Comparison of ENCODE assay signal across 13 mouse cellular contexts in the genomic region with DNA sequence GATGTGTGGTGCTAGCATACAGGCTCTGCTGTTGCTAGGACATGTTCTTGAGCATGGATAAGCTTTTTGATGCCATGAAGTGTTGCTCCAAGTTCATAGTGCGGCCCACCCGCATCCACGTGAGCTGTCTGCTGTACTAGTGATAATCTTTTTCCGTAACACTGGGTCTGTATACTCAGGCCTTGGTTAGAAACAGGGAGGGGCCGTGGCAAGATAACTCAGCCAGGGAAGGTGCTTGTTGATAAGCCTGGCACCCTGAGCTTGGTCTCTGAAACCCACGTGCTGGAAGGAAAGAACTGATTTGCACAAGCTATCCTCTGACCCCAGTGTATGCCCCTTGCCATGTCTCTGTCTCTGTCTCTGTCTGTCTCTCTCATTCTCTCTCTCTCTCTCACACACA. TPM values are rescaled to one million over a fixed set of nuclear protein-coding genes. Genes with fewer than 3 reads are reported as not detected.
DNase-seq lines count a peak whose midpoint lies in the region; ATAC-seq and TF ChIP-seq lines count a peak whose summit lies in the region.
"Had no signal": no experiment of that assay in that cellular context is flagged by ENCODE, and none has a peak within 500 bp of the region (broad histone marks: within the 10 kb centered on the region; RNA-seq: fewer than 3 reads in every experiment).

No protein-coding gene starts in this region.

- H3K4me3 ChIP-seq in hindbrain, embryonic 14.5 days (replicated peaks; ENCODE audit: low read length) = no peak overlapping the region
- no peak overlapping the region for H3K4me3 ChIP-seq in hindbrain, embryonic 16.5 days (ENCODE audit: low read length)
- H3K4me3 ChIP-seq in intestine, embryonic 14.5 days (ENCODE audit: low read depth, low read length) = no peak overlapping the region
- H3K4me3 ChIP-seq in hindbrain, postnatal 0 days (ENCODE audit: low read length) = no peak overlapping the region
- H3K4me3 ChIP-seq: limb, embryonic 15.5 days had no signal

- H3K27ac ChIP-seq in hindbrain, embryonic 14.5 days = peak overlapping the region; percentile 71
- H3K27ac ChIP-seq in hindbrain, embryonic 16.5 days (ENCODE audit: low read depth, low read length) = no peak overlapping the region
- H3K27ac ChIP-seq in intestine, embryonic 14.5 days (ENCODE audit: low read depth) = no peak overlapping the region
- H3K27ac ChIP-seq in hindbrain, postnatal 0 days = no peak overlapping the region
- H3K27ac ChIP-seq: limb, embryonic 15.5 days had no signal

- H3K4me1 ChIP-seq in hindbrain, embryonic 14.5 days (replicated peaks; ENCODE audit: control insufficient read depth, insufficient read depth, low read length) = 0 out of 2 replicates have a peak, but pooled peaks cover 8% of the 10 kb centered on the region
- H3K4me1 ChIP-seq in hindbrain, embryonic 16.5 days (ENCODE audit: control insufficient read depth, insufficient read depth, low read depth, low read length) = no peaks in the 10 kb centered on the region
- H3K4me1 ChIP-seq in intestine, embryonic 14.5 days (replicated peaks; ENCODE audit: control insufficient read depth, insufficient read depth, low read length) = no peaks in the 10 kb centered on the region
- H3K4me1 ChIP-seq in hindbrain, postnatal 0 days (ENCODE audit: insufficient read depth, low read length) = peaks cover 6% of the 10 kb centered on the region; the same call in 1 of the 2 replicates

- no peak for ATAC-seq in hindbrain, embryonic 14.5 days (ENCODE audit: low FRiP score)
- no peak for ATAC-seq in hindbrain, embryonic 16.5 days
- no peak; the same call in 1 of the 2 replicates for ATAC-seq in intestine, embryonic 14.5 days (replicated peaks; ENCODE audit: low FRiP score, low TSS enrichment, low read depth)
- ATAC-seq in megakaryocyte progenitor cell, adult 5-6 weeks (replicated peaks; ENCODE audit: poor library complexity) = peak; percentile 91
- no peak for ATAC-seq in hindbrain, postnatal 0 days
- ATAC-seq: forebrain, embryonic 14.5 days had no signal

- no peak for TF ChIP-seq CTCF in hindbrain, postnatal 0 days (IDR thresholded peaks at IDR 0.05; ENCODE audit: low read depth)

- no peak for DNase-seq in hindbrain, embryonic 14.5 days (ENCODE audit: low spot score)
- DNase-seq in c-Kit-positive CD71-positive TER-119-negative erythroid progenitor cells, embryonic 14.5 days (ENCODE audit: low read depth) = peak; percentile 82
- DNase-seq in intestine, embryonic 14.5 days (ENCODE audit: low spot score) = peak; percentile 54
- DNase-seq in left cerebral cortex, postnatal 25 days (ENCODE audit: low spot score in 2 of 2) = no peak
- no peak for DNase-seq in hindbrain, postnatal 0 days (ENCODE audit: low spot score)
- DNase-seq in cerebellum, postnatal 25 days = no peak
- DNase-seq: adrenal gland, postnatal 36 days; cerebellum, adult 9-10 months had no signal

- H3K27me3 ChIP-seq in hindbrain, embryonic 14.5 days (ENCODE audit: control insufficient read depth, insufficient read depth, low read length) = no peaks in the 10 kb centered on the region
- no peaks in the 10 kb centered on the region for H3K27me3 ChIP-seq in hindbrain, embryonic 16.5 days (replicated peaks; ENCODE audit: control insufficient read depth, insufficient read depth, low read length)
- no peaks in the 10 kb centered on the region for H3K27me3 ChIP-seq in intestine, embryonic 14.5 days (replicated peaks; ENCODE audit: control insufficient read depth, insufficient read depth, low read length)
- no peaks in the 10 kb centered on the region for H3K27me3 ChIP-seq in hindbrain, postnatal 0 days (ENCODE audit: insufficient read depth, low read length)

- H3K4me2 ChIP-seq in hindbrain, embryonic 14.5 days (replicated peaks) = no peak overlapping the region
- no peak overlapping the region for H3K4me2 ChIP-seq in hindbrain, embryonic 16.5 days (ENCODE audit: low read length)
- no peak overlapping the region for H3K4me2 ChIP-seq in intestine, embryonic 14.5 days (ENCODE audit: low read length)
- no peak overlapping the region for H3K4me2 ChIP-seq in hindbrain, postnatal 0 days (ENCODE audit: low read depth, low read length)
- H3K4me2 ChIP-seq: limb, embryonic 15.5 days had no signal

- 92% methylated on average over 6 of the region's 6 CpGs for WGBS in hindbrain, embryonic 14.5 days
- 93% methylated on average over 6 of the region's 6 CpGs for WGBS in hindbrain, embryonic 16.5 days
- WGBS in intestine, embryonic 14.5 days = 84% methylated on average over 6 of the region's 6 CpGs
- WGBS in hindbrain, postnatal 0 days = 91% methylated on average over 6 of the region's 6 CpGs

- H3K9me3 ChIP-seq in hindbrain, embryonic 14.5 days (ENCODE audit: control insufficient read depth, low read length) = no peaks in the 10 kb centered on the region
- H3K9me3 ChIP-seq in hindbrain, embryonic 16.5 days (ENCODE audit: control insufficient read depth, low read length) = no peaks in the 10 kb centered on the region
- no peaks in the 10 kb centered on the region for H3K9me3 ChIP-seq in intestine, embryonic 14.5 days (ENCODE audit: control insufficient read depth, low read length)
- no peaks in the 10 kb centered on the region for H3K9me3 ChIP-seq in hindbrain, postnatal 0 days (ENCODE audit: low read length)
- H3K9me3 ChIP-seq: limb, embryonic 15.5 days had no signal

- intact Hi-C loops in left cerebral cortex, postnatal 25 days (cut with DNase I) = no loop called here

- no peak overlapping the region for H3K9ac ChIP-seq in hindbrain, embryonic 14.5 days
- no peak overlapping the region for H3K9ac ChIP-seq in hindbrain, embryonic 16.5 days (ENCODE audit: low read depth, low read length)
- no peak overlapping the region for H3K9ac ChIP-seq in intestine, embryonic 14.5 days (ENCODE audit: low read length)
- H3K9ac ChIP-seq in hindbrain, postnatal 0 days (replicated peaks; ENCODE audit: low read length) = no peak overlapping the region
- H3K9ac ChIP-seq: limb, embryonic 15.5 days had no signal

- H3K36me3 ChIP-seq in hindbrain, embryonic 14.5 days (replicated peaks; ENCODE audit: control insufficient read depth, insufficient read depth) = peaks cover 18% of the 10 kb centered on the region
- H3K36me3 ChIP-seq in hindbrain, embryonic 16.5 days (ENCODE audit: control insufficient read depth, insufficient read depth, low read length) = no peaks in the 10 kb centered on the region
- H3K36me3 ChIP-seq in intestine, embryonic 14.5 days (ENCODE audit: control insufficient read depth, insufficient read depth, low read length) = peaks cover 40% of the 10 kb centered on the region
- peaks cover 7% of the 10 kb centered on the region; the same call in 1 of the 2 replicates for H3K36me3 ChIP-seq in hindbrain, postnatal 0 days (ENCODE audit: insufficient read depth, low read length)

RNA-seq across cellular contexts. Expression of a gene that starts 47.9 kb away (rescaled TPM):
- 2.3 and 2.4 TPM in 2 replicates for polyA plus RNA-seq in hindbrain, embryonic 14.5 days (2014; fragmentation: Nextera tagmentation; extraction: Ambion mirVana)
- polyA plus RNA-seq in hindbrain, embryonic 16.5 days (2015; fragmentation: Nextera tagmentation; extraction: Ambion mirVana) = 2.7 and 2.8 TPM in 2 replicates
- polyA plus RNA-seq in intestine, embryonic 14.5 days (2014; fragmentation: Nextera tagmentation; extraction: Ambion mirVana) = 0.22 and 0.51 TPM in 2 replicates
- not detected in 2 replicates for total RNA-seq in megakaryocyte progenitor cell, adult 5-6 weeks (2015)
- not detected in 2 replicates for total RNA-seq in megakaryocyte progenitor cell, adult 5-6 weeks (2017)
- under 1 TPM; 0.57 to 0.64 TPM for total RNA-seq in left cerebral cortex, postnatal 25 days (2021)
- 1.2 and 2.0 TPM in 2 replicates for total RNA-seq in hindbrain, postnatal 0 days (2014; rRNA removed)
- 2.7 and 2.9 TPM in 2 replicates for polyA plus RNA-seq in hindbrain, postnatal 0 days (2015; fragmentation: Nextera tagmentation; extraction: Ambion mirVana)
- total RNA-seq: granulocyte monocyte progenitor cell, adult 5-6 weeks had no signal

Comparison
In these comparisons a context has a peak if more than half of its experiments do, and no peak if none do; other contexts are left out.
1. DNase-seq: peak in c-Kit-positive CD71-positive TER-119-negative erythroid progenitor cells, embryonic 14.5 days (single experiment) and intestine, embryonic 14.5 days (single experiment); none in hindbrain, embryonic 14.5 days (single experiment), left cerebral cortex, postnatal 25 days (0 of 2), hindbrain, postnatal 0 days (single experiment) and cerebellum, postnatal 25 days (0 of 2).